Mouse (Mus musculus): ENCODE measurements around the gene Sucla2.

The Sucla2 gene

GRCm38 (mm10) chr14:73524766-73525448, at the start of gene Sucla2:
Sucla2 (plus strand) TSS chr14:73525319.
- peak; percentile 77 for DNase-seq (ENCODE audit: low spot score)

GRCm38 (mm10) chr14:73475506-73475905, 49.6 kb upstream of the Sucla2 start:
- no peak for DNase-seq (ENCODE audit: low spot score)

GRCm38 (mm10) chr14:73476361-73476934, 48.7 kb upstream of the Sucla2 start:
- no peak for DNase-seq (ENCODE audit: low spot score)

- no peak for DNase-seq (ENCODE audit: low spot score)
Observed at GRCm38 (mm10) chr14:73477077-73477476, 48.0 kb upstream of the Sucla2 start.

GRCm38 (mm10) chr14:73478321-73478720, 46.8 kb upstream of the Sucla2 start:
- no peak for DNase-seq (ENCODE audit: low spot score)

- no peak for DNase-seq (ENCODE audit: low spot score)
Observed at GRCm38 (mm10) chr14:73479771-73480170, 45.3 kb upstream of the Sucla2 start.

GRCm38 (mm10) chr14:73483516-73484229, 41.4 kb upstream of the Sucla2 start:
- no peak for DNase-seq (ENCODE audit: low spot score)

- no peak for DNase-seq (ENCODE audit: low spot score)
Observed at GRCm38 (mm10) chr14:73484366-73485110, 40.6 kb upstream of the Sucla2 start.

- DNase-seq (ENCODE audit: low spot score): no peak
Observed at GRCm38 (mm10) chr14:73486641-73487040, 38.5 kb upstream of the Sucla2 start.

GRCm38 (mm10) chr14:73493356-73493755, 31.8 kb upstream of the Sucla2 start:
- DNase-seq (ENCODE audit: low spot score): no peak

- DNase-seq (ENCODE audit: low spot score): no peak
Observed at GRCm38 (mm10) chr14:73494122-73494521, 31.0 kb upstream of the Sucla2 start.

GRCm38 (mm10) chr14:73495753-73496152, 29.4 kb upstream of the Sucla2 start:
- DNase-seq (ENCODE audit: low spot score): no peak

- no peak for DNase-seq (ENCODE audit: low spot score)
Observed at GRCm38 (mm10) chr14:73501283-73501682, 23.8 kb upstream of the Sucla2 start.

- DNase-seq (ENCODE audit: low spot score): no peak
Observed at GRCm38 (mm10) chr14:73501721-73502120, 23.4 kb upstream of the Sucla2 start.

- DNase-seq (ENCODE audit: low spot score): no peak
Observed at GRCm38 (mm10) chr14:73502591-73503184, 22.4 kb upstream of the Sucla2 start.

- no peak for DNase-seq (ENCODE audit: low spot score)
Observed at GRCm38 (mm10) chr14:73503237-73503933, 21.7 kb upstream of the Sucla2 start.

- no peak for DNase-seq (ENCODE audit: low spot score)
Observed at GRCm38 (mm10) chr14:73506283-73506682, 18.8 kb upstream of the Sucla2 start.

GRCm38 (mm10) chr14:73507200-73507599, 17.9 kb upstream of the Sucla2 start:
- DNase-seq (ENCODE audit: low spot score): no peak

- no peak for DNase-seq (ENCODE audit: low spot score)
Observed at GRCm38 (mm10) chr14:73507702-73508376, 17.3 kb upstream of the Sucla2 start.

- DNase-seq (ENCODE audit: low spot score): no peak
Observed at GRCm38 (mm10) chr14:73508630-73509395, 16.3 kb upstream of the Sucla2 start.

Data from urinary bladder, postnatal 10 days (tissue).